Mouse (Mus musculus) left cerebral cortex, postnatal 4 days (tissue): ENCODE results near the gene Ppef2. TPM values are rescaled to one million over a fixed set of nuclear protein-coding genes. Genes with fewer than 3 reads are reported as not detected.
"Not testable (repeated sequence)": the region's sequence is repeated elsewhere in the genome, so short reads cannot be mapped to it uniquely, and the experiment has no call there.

Experiments
- DNase-seq: peaks from one replicate; pipeline ENCODE4 v3.0.0-alpha.2; 2022
- intact Hi-C: fragments of 180-260 bp; cut with DNase I; formaldehyde crosslinking; loops from one replicate; pipeline ENCODE4 v1.15.1; 2025
- total RNA-seq, 2 experiments: library from RNA; stranded (reverse); gene quantifications; 2 replicates each; pipeline ENCODE4 v1.2.3; 2021

Gene Ppef2
- total RNA-seq, 2 experiments from 2014 or later = 0.34 TPM; not detected in 1

GRCm38 (mm10) chr5:92196895-92197811, 58.9 kb downstream of the Ppef2 start:
- intact Hi-C loops = no loop called here
- no peak for DNase-seq

DNA sequence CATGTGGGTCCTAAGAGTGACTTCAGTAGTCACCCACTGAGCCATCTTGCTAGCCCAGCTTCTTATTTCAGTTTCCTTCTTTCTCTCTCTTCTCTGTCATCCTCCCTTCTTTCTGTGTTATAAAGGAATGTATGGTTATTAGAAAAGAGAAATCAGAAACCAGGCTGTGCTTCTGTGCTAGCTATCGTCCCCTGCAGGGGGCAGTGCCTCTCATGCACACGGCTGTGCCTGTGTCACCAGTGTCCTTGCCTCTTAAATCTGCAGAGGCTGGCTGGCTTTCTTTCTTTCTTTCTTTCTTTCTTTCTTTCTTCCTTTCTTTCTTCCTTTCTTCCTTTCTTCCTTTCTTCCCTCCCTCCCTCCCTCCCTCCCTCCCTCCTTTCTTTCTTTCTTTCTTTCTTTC, 60.4 kb downstream of the Ppef2 start:
- intact Hi-C loops = not testable (repeated sequence)
- DNase-seq = peak; percentile 45

DNA sequence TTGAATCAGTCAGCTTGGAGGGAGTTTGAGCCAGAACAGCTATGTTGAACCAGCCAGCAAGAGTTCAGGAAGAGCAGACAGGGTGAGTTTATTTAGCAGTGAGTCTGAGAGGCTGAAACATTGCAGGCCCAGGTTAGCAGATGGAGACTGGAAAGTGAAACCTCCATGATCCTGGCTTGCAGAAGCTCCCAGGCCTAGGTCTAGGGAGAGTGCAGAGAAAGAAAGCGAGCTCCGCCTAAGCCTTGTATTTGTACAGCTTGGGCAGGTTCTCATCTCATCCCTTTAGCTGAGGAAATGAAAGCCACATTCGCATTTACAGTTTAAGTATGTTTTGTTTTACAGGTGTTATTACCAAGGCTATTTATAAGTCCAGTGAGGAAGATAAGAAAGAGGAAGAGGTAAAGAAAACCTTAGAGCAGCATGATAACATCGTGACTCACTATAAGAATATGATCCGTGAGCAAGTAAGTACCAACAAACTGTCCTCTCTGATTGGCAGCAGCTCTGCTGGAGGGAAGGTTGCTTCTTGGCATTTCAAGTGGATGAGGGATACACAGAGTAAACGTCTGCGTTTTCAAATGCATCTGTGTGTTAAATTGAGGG, 67.1 kb downstream of the Ppef2 start:
- intact Hi-C loops = no loop called here
- DNase-seq = no peak

DNA sequence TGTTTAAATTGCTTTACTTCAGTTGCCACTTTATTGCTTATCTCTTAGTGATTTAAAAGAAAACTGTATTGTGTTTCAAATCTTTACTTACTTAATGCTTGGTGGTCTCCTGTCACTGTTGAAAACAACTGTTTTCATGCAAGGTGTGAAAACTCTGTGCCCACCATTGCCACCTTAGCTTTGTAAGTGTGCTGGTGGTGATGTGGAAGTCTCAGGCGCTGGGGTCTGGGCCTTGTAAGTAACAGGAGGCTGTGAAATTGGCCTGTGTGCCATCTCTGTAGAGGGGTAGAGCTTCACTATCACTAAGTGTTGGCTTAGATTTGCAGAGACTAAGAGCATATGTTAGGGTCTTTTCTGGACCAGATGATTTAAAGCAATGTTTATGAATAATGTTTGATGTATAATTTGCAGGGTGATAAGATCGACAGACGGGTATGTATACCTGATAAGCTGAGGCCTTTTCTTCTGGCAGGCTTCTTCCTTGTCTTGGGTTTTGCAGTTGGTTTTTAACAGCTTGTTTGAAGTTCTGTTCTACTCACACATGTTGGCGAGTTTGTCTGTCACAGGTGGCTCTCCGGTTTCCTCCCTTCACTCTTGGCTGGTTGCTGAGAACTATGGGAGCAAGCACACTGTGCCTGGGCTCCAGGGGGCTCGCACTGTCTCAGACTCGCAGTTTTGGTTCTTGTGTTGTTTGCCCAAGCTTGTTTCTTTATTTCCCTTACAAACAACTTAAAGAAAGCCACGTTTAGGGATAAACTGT, 72.8 kb downstream of the Ppef2 start:
- no peak for DNase-seq
- intact Hi-C loops = no loop called here

Other genes starting within 250 kb of the Ppef2 start
- gene Cdkl2, start 212.4 kb downstream of the Ppef2 start, total RNA-seq = 10 to 100 TPM; 68.8 to 75.4 TPM
- gene G3bp2, start 172.6 kb downstream of the Ppef2 start, total RNA-seq = 100 to 1,000 TPM; 201 to 203 TPM
- gene Uso1, start 118.3 kb downstream of the Ppef2 start, total RNA-seq = 10 to 100 TPM; 62.2 to 65.0 TPM
- not detected for gene U90926, start 40.9 kb downstream of the Ppef2 start, total RNA-seq
- 10 to 100 TPM; 11.9 to 13.9 TPM for gene Naaa, start 21.9 kb upstream of the Ppef2 start, total RNA-seq
- gene Sdad1, start 54.2 kb upstream of the Ppef2 start, total RNA-seq = 10 to 100 TPM; 28.2 to 31.0 TPM
- not detected for gene Cxcl9, start 71.8 kb upstream of the Ppef2 start, total RNA-seq
- 1 to 10 TPM; 4.1 to 5.6 TPM for gene Art3, start 75.5 kb upstream of the Ppef2 start, total RNA-seq
- not detected for gene Cxcl10, start 92.6 kb upstream of the Ppef2 start, total RNA-seq
- gene Nup54, start 178.9 kb upstream of the Ppef2 start, total RNA-seq = 10 to 100 TPM; 50.7 to 60.8 TPM